Mouse (Mus musculus): ENCODE data around the gene Alkbh7. TPM values are rescaled to one million over a fixed set of nuclear protein-coding genes. Genes with fewer than 3 reads are reported as not detected.
A peak's percentile ranks its signal among the peaks of the same experiment; 100 is the strongest.

Gene Alkbh7
- 45.7 and 55.8 TPM in 2 replicates for polyA plus RNA-seq (2014; fragmentation: Nextera tagmentation; extraction: Ambion mirVana)

- Histone ChIP-seq H3K36me3 (ENCODE audit: control insufficient read depth, insufficient read depth, low read length) (peaks cover 61% of the 10 kb centered on the region), H3K27ac (replicated peaks; ENCODE audit: low read depth, low read length) (peak within 1 kb of the TSS; percentile 85), H3K9me3 (ENCODE audit: control insufficient read depth, low read length) (no peaks in the 10 kb centered on the region), H3K4me1 (ENCODE audit: control insufficient read depth, insufficient read depth, low read length) (peaks cover 9% of the 10 kb centered on the region; the same call in 1 of the 2 replicates), H3K27me3 (ENCODE audit: control insufficient read depth, insufficient read depth, low read length) (no peaks in the 10 kb centered on the region), H3K9ac (replicated peaks; ENCODE audit: low read length) (peak within 1 kb of the TSS; percentile 70), H3K4me2 (ENCODE audit: low read length) (peak within 1 kb of the TSS; percentile 72), H3K4me3 (replicated peaks; ENCODE audit: low read depth, low read length) (peak within 1 kb of the TSS; percentile 76)
- ATAC-seq (ENCODE audit: low FRiP score, low TSS enrichment) = peak; percentile 97
- DNase-seq = peak; percentile 95
- WGBS = under 1% methylated on average over 38 of the region's 38 CpGs
Measured at GRCm38 (mm10) chr17:56997029-56997667, at the start of gene Alkbh7. TSS of gene Alkbh7 (plus strand) at chr17:56997339.

GRCm38 (mm10) chr17:56950915-56951314 is 46.2 kb upstream of the Alkbh7 start:
- H3K9me3 ChIP-seq (ENCODE audit: control insufficient read depth, low read length) = no peaks in the 10 kb centered on the region
- no peaks in the 10 kb centered on the region for H3K27me3 ChIP-seq (ENCODE audit: control insufficient read depth, insufficient read depth, low read length)
- WGBS = 15% methylated on average over 3 of the region's 3 CpGs
- DNase-seq = peak; percentile 55
- no peak overlapping the region for H3K4me3 ChIP-seq (replicated peaks; ENCODE audit: low read depth, low read length)
- no peak for ATAC-seq (ENCODE audit: low FRiP score, low TSS enrichment)
- H3K4me2 ChIP-seq (ENCODE audit: low read length) = no peak overlapping the region
- no peak overlapping the region for H3K9ac ChIP-seq (replicated peaks; ENCODE audit: low read length)
- no peaks in the 10 kb centered on the region for H3K36me3 ChIP-seq (ENCODE audit: control insufficient read depth, insufficient read depth, low read length)
- H3K4me1 ChIP-seq (ENCODE audit: control insufficient read depth, insufficient read depth, low read length) = no peaks in the 10 kb centered on the region
- H3K27ac ChIP-seq (replicated peaks; ENCODE audit: low read depth, low read length) = no peak overlapping the region

GRCm38 (mm10) chr17:56952639-56953038 is 44.5 kb upstream of the Alkbh7 start:
- H3K27ac ChIP-seq (replicated peaks; ENCODE audit: low read depth, low read length) = no peak overlapping the region
- no peak overlapping the region for H3K4me3 ChIP-seq (replicated peaks; ENCODE audit: low read depth, low read length)
- H3K4me2 ChIP-seq (ENCODE audit: low read length) = no peak overlapping the region
- no peak for ATAC-seq (ENCODE audit: low FRiP score, low TSS enrichment)
- no peaks in the 10 kb centered on the region for H3K9me3 ChIP-seq (ENCODE audit: control insufficient read depth, low read length)
- H3K9ac ChIP-seq (replicated peaks; ENCODE audit: low read length) = no peak overlapping the region
- WGBS = 97% methylated on average over 1 of the region's 1 CpGs
- no peaks in the 10 kb centered on the region for H3K27me3 ChIP-seq (ENCODE audit: control insufficient read depth, insufficient read depth, low read length)
- H3K4me1 ChIP-seq (ENCODE audit: control insufficient read depth, insufficient read depth, low read length) = no peaks in the 10 kb centered on the region
- no peaks in the 10 kb centered on the region for H3K36me3 ChIP-seq (ENCODE audit: control insufficient read depth, insufficient read depth, low read length)
- no peak for DNase-seq

GRCm38 (mm10) chr17:56954871-56955270 is 42.3 kb upstream of the Alkbh7 start:
- H3K9ac ChIP-seq (replicated peaks; ENCODE audit: low read length) = no peak overlapping the region
- H3K27ac ChIP-seq (replicated peaks; ENCODE audit: low read depth, low read length) = no peak overlapping the region
- WGBS = 78% methylated on average over 7 of the region's 7 CpGs
- DNase-seq = no peak
- no peaks in the 10 kb centered on the region for H3K36me3 ChIP-seq (ENCODE audit: control insufficient read depth, insufficient read depth, low read length)
- ATAC-seq (ENCODE audit: low FRiP score, low TSS enrichment) = no peak
- no peaks in the 10 kb centered on the region for H3K9me3 ChIP-seq (ENCODE audit: control insufficient read depth, low read length)
- H3K27me3 ChIP-seq (ENCODE audit: control insufficient read depth, insufficient read depth, low read length) = no peaks in the 10 kb centered on the region
- no peaks in the 10 kb centered on the region for H3K4me1 ChIP-seq (ENCODE audit: control insufficient read depth, insufficient read depth, low read length)
- H3K4me3 ChIP-seq (replicated peaks; ENCODE audit: low read depth, low read length) = no peak overlapping the region
- H3K4me2 ChIP-seq (ENCODE audit: low read length) = no peak overlapping the region

GRCm38 (mm10) chr17:56957763-56958429 is 39.2 kb upstream of the Alkbh7 start:
- Histone ChIP-seq H3K9me3 (ENCODE audit: control insufficient read depth, low read length) (no peaks in the 10 kb centered on the region), H3K27me3 (ENCODE audit: control insufficient read depth, insufficient read depth, low read length) (no peaks in the 10 kb centered on the region), H3K9ac (replicated peaks; ENCODE audit: low read length) (no peak overlapping the region), H3K36me3 (ENCODE audit: control insufficient read depth, insufficient read depth, low read length) (no peaks in the 10 kb centered on the region), H3K4me2 (ENCODE audit: low read length) (no peak overlapping the region), H3K4me3 (replicated peaks; ENCODE audit: low read depth, low read length) (no peak overlapping the region), H3K27ac (replicated peaks; ENCODE audit: low read depth, low read length) (no peak overlapping the region), H3K4me1 (ENCODE audit: control insufficient read depth, insufficient read depth, low read length) (no peaks in the 10 kb centered on the region)
- WGBS = 36% methylated on average over 11 of the region's 11 CpGs
- ATAC-seq (ENCODE audit: low FRiP score, low TSS enrichment) (no peak), DNase-seq (no peak)

GRCm38 (mm10) chr17:56958667-56959066 is 38.5 kb upstream of the Alkbh7 start:
- no peak overlapping the region for H3K27ac ChIP-seq (replicated peaks; ENCODE audit: low read depth, low read length)
- 83% methylated on average over 4 of the region's 4 CpGs for WGBS

GRCm38 (mm10) chr17:56961880-56962279 is 35.3 kb upstream of the Alkbh7 start:
- no peak overlapping the region for H3K27ac ChIP-seq (replicated peaks; ENCODE audit: low read depth, low read length)
- H3K36me3 ChIP-seq (ENCODE audit: control insufficient read depth, insufficient read depth, low read length) = no peaks in the 10 kb centered on the region
- no peak for ATAC-seq (ENCODE audit: low FRiP score, low TSS enrichment)
- no peaks in the 10 kb centered on the region for H3K9me3 ChIP-seq (ENCODE audit: control insufficient read depth, low read length)
- H3K4me3 ChIP-seq (replicated peaks; ENCODE audit: low read depth, low read length) = no peak overlapping the region
- H3K4me2 ChIP-seq (ENCODE audit: low read length) = no peak overlapping the region
- H3K4me1 ChIP-seq (ENCODE audit: control insufficient read depth, insufficient read depth, low read length) = no peaks in the 10 kb centered on the region
- H3K9ac ChIP-seq (replicated peaks; ENCODE audit: low read length) = no peak overlapping the region
- no peaks in the 10 kb centered on the region for H3K27me3 ChIP-seq (ENCODE audit: control insufficient read depth, insufficient read depth, low read length)
- no peak for DNase-seq
- 93% methylated on average over 4 of the region's 4 CpGs for WGBS

More at GRCm38 (mm10) chr17:56958667-56959066, 38.5 kb upstream of the Alkbh7 start:
- no peaks in the 10 kb centered on the region for H3K4me1 ChIP-seq (ENCODE audit: control insufficient read depth, insufficient read depth, low read length)
- no peaks in the 10 kb centered on the region for H3K9me3 ChIP-seq (ENCODE audit: control insufficient read depth, low read length)
- DNase-seq = no peak
- H3K36me3 ChIP-seq (ENCODE audit: control insufficient read depth, insufficient read depth, low read length) = no peaks in the 10 kb centered on the region
- ATAC-seq (ENCODE audit: low FRiP score, low TSS enrichment) = no peak
- H3K9ac ChIP-seq (replicated peaks; ENCODE audit: low read length) = no peak overlapping the region
- no peak overlapping the region for H3K4me2 ChIP-seq (ENCODE audit: low read length)
- H3K27me3 ChIP-seq (ENCODE audit: control insufficient read depth, insufficient read depth, low read length) = no peaks in the 10 kb centered on the region
- no peak overlapping the region for H3K4me3 ChIP-seq (replicated peaks; ENCODE audit: low read depth, low read length)

- ATAC-seq (ENCODE audit: low FRiP score, low TSS enrichment) = no peak
- Histone ChIP-seq H3K27ac (replicated peaks; ENCODE audit: low read depth, low read length) (no peak overlapping the region), H3K27me3 (ENCODE audit: control insufficient read depth, insufficient read depth, low read length) (no peaks in the 10 kb centered on the region), H3K4me2 (ENCODE audit: low read length) (no peak overlapping the region), H3K36me3 (ENCODE audit: control insufficient read depth, insufficient read depth, low read length) (no peaks in the 10 kb centered on the region), H3K9ac (replicated peaks; ENCODE audit: low read length) (no peak overlapping the region), H3K4me1 (ENCODE audit: control insufficient read depth, insufficient read depth, low read length) (no peaks in the 10 kb centered on the region), H3K9me3 (ENCODE audit: control insufficient read depth, low read length) (no peaks in the 10 kb centered on the region), H3K4me3 (replicated peaks; ENCODE audit: low read depth, low read length) (no peak overlapping the region)
- 85% methylated on average over 5 of the region's 5 CpGs for WGBS
- no peak for DNase-seq
Measured at GRCm38 (mm10) chr17:56962642-56963405, 34.3 kb upstream of the Alkbh7 start.

All from midbrain, embryonic 14.5 days (tissue).